Mouse (Mus musculus): ENCODE measurements at regions not wholly inside any gene's neighbourhood (a gene's known extent, or its start where the extent isn't known, plus 50 kb on each side); places are given as distances from the start of the nearest gene placed in this dataset.

DNA sequence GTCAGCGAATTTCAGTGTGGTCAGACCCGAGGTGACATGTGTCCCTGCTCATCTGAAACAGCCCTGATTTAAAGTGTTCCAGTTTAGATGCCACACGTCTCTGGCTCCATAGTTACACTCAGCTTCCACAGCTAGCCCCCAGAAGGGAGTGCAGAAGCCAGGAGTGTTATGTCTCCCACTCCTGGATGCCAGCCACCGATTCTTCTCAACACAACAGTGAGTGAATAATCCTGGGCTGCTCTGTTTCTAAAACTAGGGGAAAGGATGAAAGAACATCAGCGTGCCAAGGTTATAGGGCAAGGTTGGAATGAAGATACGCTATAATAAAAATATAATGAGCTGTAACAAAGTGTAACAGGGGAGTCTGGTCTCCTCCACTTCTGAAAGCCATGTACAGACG is 51.5 kb upstream of the Stmnd1 start:
- H3K27ac ChIP-seq: no peak overlapping the region
- intact Hi-C loops (cut with DNase I): no loop called here
- DNase-seq: no peak
- H3K4me3 ChIP-seq: no peak overlapping the region
- no peak for TF ChIP-seq CTCF (IDR thresholded peaks at IDR 0.05)

DNA sequence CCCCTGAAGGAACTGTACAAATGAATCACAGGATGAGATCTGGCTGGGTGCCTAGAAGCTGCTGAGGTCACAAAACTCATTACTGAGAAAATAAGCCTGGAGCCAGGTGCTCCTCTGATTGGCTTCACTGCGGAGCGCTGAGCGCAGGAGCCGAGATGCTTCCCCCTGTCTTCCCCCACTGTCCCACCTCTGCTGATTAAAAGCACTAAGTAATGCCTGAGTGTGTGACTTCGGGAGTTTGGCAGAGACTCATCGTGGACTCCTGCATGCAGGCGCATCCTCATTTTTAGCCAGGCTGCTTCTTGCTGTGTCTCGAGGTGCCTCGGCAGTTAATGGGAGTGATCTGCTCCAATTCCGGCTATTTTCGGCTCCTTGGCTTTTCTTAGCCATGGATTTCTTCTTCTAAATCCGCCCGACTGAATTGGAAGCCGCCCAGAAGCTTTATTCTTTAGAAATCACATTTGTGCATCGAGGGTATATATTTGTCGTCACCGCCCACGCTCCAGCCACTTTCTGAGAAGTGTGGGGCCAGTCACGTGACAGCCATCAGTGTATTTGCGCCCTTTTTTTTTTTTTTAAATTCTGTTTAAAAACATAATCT is 55.3 kb upstream of the Stmnd1 start:
- DNase-seq: peak; percentile 51
- H3K4me3 ChIP-seq: peak overlapping the region; percentile 68
- peak overlapping the region; percentile 9; the same call in 1 of the 2 replicates for H3K27ac ChIP-seq
- no peak for TF ChIP-seq CTCF (IDR thresholded peaks at IDR 0.05)
- intact Hi-C loops (cut with DNase I): no loop called here

GRCm38 (mm10) chr13:46216954-46217838 is 56.3 kb upstream of the Stmnd1 start:
- no peak overlapping the region for H3K4me3 ChIP-seq
- TF ChIP-seq CTCF (IDR thresholded peaks at IDR 0.05): no peak
- H3K27ac ChIP-seq: no peak overlapping the region
- DNase-seq: no peak
- intact Hi-C loops (cut with DNase I): no loop called here

- no peak overlapping the region for H3K27ac ChIP-seq
- no peak overlapping the region for H3K4me3 ChIP-seq
- no peak for DNase-seq
- TF ChIP-seq CTCF (IDR thresholded peaks at IDR 0.05): no peak
- intact Hi-C loops (cut with DNase I): no loop called here
Measured at GRCm38 (mm10) chr13:46203551-46203950, 70.0 kb upstream of the Stmnd1 start.

GRCm38 (mm10) chr13:46202586-46202985 is 70.9 kb upstream of the Stmnd1 start:
- intact Hi-C loops (cut with DNase I): no loop called here
- no peak for DNase-seq
- no peak for TF ChIP-seq CTCF (IDR thresholded peaks at IDR 0.05)
- H3K4me3 ChIP-seq: no peak overlapping the region
- no peak overlapping the region for H3K27ac ChIP-seq

GRCm38 (mm10) chr13:46201029-46201599 is 72.4 kb upstream of the Stmnd1 start:
- intact Hi-C loops (cut with DNase I): no loop called here
- no peak for DNase-seq
- Histone ChIP-seq H3K4me3 (no peak overlapping the region), H3K27ac (no peak overlapping the region)
- TF ChIP-seq CTCF (IDR thresholded peaks at IDR 0.05): no peak

- no peak for TF ChIP-seq CTCF (IDR thresholded peaks at IDR 0.05)
- no peak for DNase-seq
- Histone ChIP-seq H3K27ac (no peak overlapping the region), H3K4me3 (no peak overlapping the region)
- intact Hi-C loops (cut with DNase I): no loop called here
Measured at GRCm38 (mm10) chr13:46193131-46193530, 80.4 kb upstream of the Stmnd1 start.

DNA sequence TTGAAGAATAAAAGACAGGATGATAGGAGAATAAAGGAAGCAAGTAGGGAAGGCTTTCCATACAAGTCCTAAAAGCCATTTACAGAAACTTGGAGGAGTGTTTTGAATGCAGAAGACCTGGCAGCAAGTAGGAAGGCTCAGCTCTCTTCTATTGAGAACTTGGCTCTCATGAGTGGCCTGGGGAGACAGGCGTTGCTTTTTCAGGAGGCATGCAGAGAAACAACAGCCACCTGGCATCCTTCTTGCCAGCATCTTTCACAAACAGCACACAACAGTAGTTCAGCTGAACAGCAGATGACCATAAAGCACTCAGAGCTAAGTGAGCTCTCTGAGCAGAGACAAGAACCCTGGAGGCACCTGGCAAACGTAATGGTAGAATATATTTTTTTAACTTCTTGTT is 83.8 kb upstream of the Stmnd1 start:
- no peak for TF ChIP-seq CTCF (IDR thresholded peaks at IDR 0.05)
- Histone ChIP-seq H3K27ac (no peak overlapping the region), H3K4me3 (no peak overlapping the region)
- no peak for DNase-seq
- intact Hi-C loops (cut with DNase I): no loop called here

DNA sequence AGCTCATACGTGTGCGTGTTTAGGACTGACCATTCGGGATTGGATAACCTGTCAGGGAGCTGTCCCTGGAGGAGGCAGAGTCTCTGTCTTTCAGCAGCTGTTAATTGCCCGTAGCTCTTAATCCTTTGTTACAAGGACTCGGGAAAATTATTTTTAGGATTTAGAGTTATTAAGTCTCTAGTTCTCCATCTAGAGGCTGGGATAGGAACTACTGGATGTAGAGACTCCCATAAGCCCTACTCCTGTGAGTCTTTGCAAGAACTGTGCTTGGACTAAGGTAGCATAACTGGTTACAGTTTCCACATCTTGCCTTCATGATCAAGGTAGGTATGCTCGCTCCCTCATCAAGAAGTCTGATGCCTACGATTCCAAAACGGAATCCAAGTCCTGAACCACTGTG is 90.7 kb upstream of the Stmnd1 start:
- H3K27ac ChIP-seq: peak overlapping the region; percentile 53
- peak; percentile 61 for TF ChIP-seq CTCF (IDR thresholded peaks at IDR 0.05)
- peak overlapping the region; percentile 53 for H3K4me3 ChIP-seq
- intact Hi-C loops (cut with DNase I): loop anchor here (5.0 kb wide), 1 partner anchor 74 kb away; no protein-coding TSS in a partner anchor
- no peak for DNase-seq

GRCm38 (mm10) chr13:46180606-46181133 is 92.9 kb upstream of the Stmnd1 start:
- peak overlapping the region; percentile 71 for H3K27ac ChIP-seq
- intact Hi-C loops (cut with DNase I): loop anchor here (5.0 kb wide), 1 partner anchor 77 kb away; no protein-coding TSS in a partner anchor
- DNase-seq: peak; percentile 37

DNA sequence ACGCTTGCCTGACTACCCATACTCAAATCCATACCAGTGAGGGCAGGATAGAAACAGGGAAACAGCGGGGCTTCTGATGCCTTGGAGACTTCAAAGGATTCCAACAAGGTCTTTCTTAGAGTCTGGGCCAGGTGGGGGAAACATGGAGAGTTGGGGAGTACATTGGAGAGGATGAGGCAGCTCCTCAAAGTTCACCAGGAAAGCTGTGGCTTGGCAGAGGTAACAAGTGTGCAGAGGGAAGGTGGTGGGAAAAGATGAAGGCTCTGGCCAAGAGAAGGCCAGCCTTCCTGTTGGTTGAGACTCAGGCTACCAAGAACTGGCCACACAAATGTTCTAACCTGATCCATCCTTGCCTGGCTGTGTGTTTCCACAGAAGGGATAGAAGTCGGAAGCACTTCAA is 93.6 kb upstream of the Stmnd1 start:
- intact Hi-C loops (cut with DNase I): loop anchor here (5.0 kb wide), 1 partner anchor 77 kb away; no protein-coding TSS in a partner anchor
- no peak for DNase-seq
- no peak for TF ChIP-seq CTCF (IDR thresholded peaks at IDR 0.05)
- Histone ChIP-seq H3K4me3 (no peak overlapping the region), H3K27ac (peak overlapping the region; percentile 71; the same call in 1 of the 2 replicates)

More at GRCm38 (mm10) chr13:46180606-46181133, 92.9 kb upstream of the Stmnd1 start:
- peak overlapping the region; percentile 63 for H3K4me3 ChIP-seq
- no peak for TF ChIP-seq CTCF (IDR thresholded peaks at IDR 0.05)

GRCm38 (mm10) chr13:46173103-46173502 is 100.4 kb upstream of the Stmnd1 start:
- intact Hi-C loops (cut with DNase I): no loop called here
- no peak for DNase-seq

DNA sequence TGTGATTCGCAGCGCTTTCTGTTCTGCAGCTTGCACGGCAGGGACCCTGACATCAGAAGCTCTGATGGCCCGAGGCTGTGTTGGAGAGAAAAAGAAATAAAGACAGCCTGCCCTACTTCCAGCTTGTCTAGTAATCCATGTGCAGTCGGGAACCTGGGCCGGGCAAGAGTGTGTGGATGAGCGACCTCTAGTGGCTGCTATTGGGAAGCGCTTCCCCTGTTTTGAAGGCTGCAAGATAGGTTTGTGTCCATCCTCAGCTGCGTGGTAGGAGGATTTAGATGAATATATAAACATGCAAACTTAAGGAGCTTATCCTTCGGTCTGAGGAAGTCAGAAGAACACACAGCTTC is 111.5 kb upstream of the Stmnd1 start:
- intact Hi-C loops (cut with DNase I): loop anchor here (5.0 kb wide), 4 partner anchors 95 to 590 kb away; partner anchors contain the start of gene Atxn1
- Histone ChIP-seq H3K4me3 (peak overlapping the region; percentile 72), H3K27ac (peak overlapping the region; percentile 76)
- peak; percentile 81 for DNase-seq
- peak; percentile 99 for TF ChIP-seq CTCF (IDR thresholded peaks at IDR 0.05)

More at GRCm38 (mm10) chr13:46173103-46173502, 100.4 kb upstream of the Stmnd1 start:
- TF ChIP-seq CTCF (IDR thresholded peaks at IDR 0.05): no peak
- Histone ChIP-seq H3K27ac (no peak overlapping the region), H3K4me3 (no peak overlapping the region)

Measured in gastrocnemius, adult 2 months (tissue).